8 mouse cellular contexts compared by ENCODE assay signal in the genomic region with DNA sequence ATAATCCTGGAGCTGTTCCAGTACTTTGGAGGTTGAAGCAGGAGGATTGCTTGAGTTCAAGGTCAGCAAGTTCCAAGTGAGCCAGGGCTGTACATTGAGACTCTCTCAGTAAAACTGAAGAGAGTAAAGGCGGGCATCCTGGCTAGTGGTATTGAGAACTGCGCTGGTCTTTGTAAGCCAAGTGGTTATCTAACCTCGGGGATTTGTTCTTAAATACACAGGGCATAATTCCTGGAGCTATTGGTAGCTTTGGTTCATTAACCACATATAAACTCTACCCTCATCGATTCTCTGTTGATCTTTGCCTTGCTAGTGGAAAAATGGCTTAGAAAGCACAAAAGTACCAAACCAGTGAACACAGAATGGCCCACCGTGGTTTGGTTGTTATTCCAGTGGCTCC. TPM values are rescaled to one million over a fixed set of nuclear protein-coding genes. Genes with fewer than 3 reads are reported as not detected.
A peak's percentile ranks its signal among the peaks of the same experiment; 100 is the strongest.
DNase-seq lines count a peak whose midpoint lies in the region; ATAC-seq and TF ChIP-seq lines count a peak whose summit lies in the region.

No protein-coding gene starts in this region.

- H3K4me1 ChIP-seq in heart, adult 2 months (ENCODE audit: control insufficient read depth, insufficient read depth, low read length) = peaks cover 6% of the 10 kb centered on the region
- H3K4me1 ChIP-seq in neural tube, embryonic 11.5 days (ENCODE audit: control insufficient read depth, insufficient read depth, low read length) = peaks cover 13% of the 10 kb centered on the region
- H3K4me1 ChIP-seq in liver, embryonic 13.5 days (replicated peaks) = peaks cover 45% of the 10 kb centered on the region
- H3K4me1 ChIP-seq in stomach, postnatal 0 days (replicated peaks; ENCODE audit: control insufficient read depth, insufficient read depth) = no peaks in the 10 kb centered on the region

- H3K79me2 ChIP-seq in heart, adult 2 months (replicated peaks; ENCODE audit: control insufficient read depth, insufficient read depth, low read length) = peaks cover 3% of the 10 kb centered on the region

- WGBS in heart, adult 2 months = 80% methylated on average over 5 of the region's 5 CpGs
- 84% methylated on average over 5 of the region's 5 CpGs for WGBS in neural tube, embryonic 11.5 days
- WGBS in liver, embryonic 13.5 days (ENCODE audit: insufficient replicate concordance) = 71% methylated on average over 5 of the region's 5 CpGs
- whole genome bisulfite sequencing in stomach, postnatal 0 days = 75% methylated on average over 5 of the region's 5 CpGs

- no peak for TF ChIP-seq EP300 in heart, adult 2 months (IDR thresholded peaks at IDR 0.05; ENCODE audit: insufficient read depth, low read depth, low read length)
- no peak for TF ChIP-seq EP300 in stomach, postnatal 0 days (optimal IDR thresholded peaks at IDR 0.05)

- H3K27ac ChIP-seq in heart, adult 2 months = peak overlapping the region; percentile 18; the same call in 1 of the 2 replicates
- H3K27ac ChIP-seq in neural tube, embryonic 11.5 days (ENCODE audit: low read depth, low read length) = no peak overlapping the region
- H3K27ac ChIP-seq in liver, embryonic 13.5 days = no peak overlapping the region
- no peak overlapping the region for H3K27ac ChIP-seq in stomach, postnatal 0 days (replicated peaks)

- no peaks in the 10 kb centered on the region for H3K9me3 ChIP-seq in neural tube, embryonic 11.5 days (ENCODE audit: control insufficient read depth, low read length)
- H3K9me3 ChIP-seq in liver, embryonic 13.5 days (replicated peaks) = no peaks in the 10 kb centered on the region
- H3K9me3 ChIP-seq in stomach, postnatal 0 days (ENCODE audit: control insufficient read depth, low read length) = no peaks in the 10 kb centered on the region

- DNase-seq in heart, adult 2 months = no peak
- no peak for DNase-seq in heart, postnatal 10 days
- no peak for DNase-seq in neural tube, embryonic 11.5 days (ENCODE audit: low spot score)
- no peak for DNase-seq in neural tube, embryonic 10.5 days (ENCODE audit: extremely low spot score, low spot score)
- no peak for DNase-seq in liver, embryonic 13.5 days
- no peak for DNase-seq in stomach, postnatal 0 days (ENCODE audit: low spot score)
- DNase-seq in layer of hippocampus, adult 11-12 months (ENCODE audit: low spot score) = no peak
- no peak for DNase-seq in cerebellum, adult 11 months

- peak overlapping the region; percentile 76 for H3K4me2 ChIP-seq in neural tube, embryonic 11.5 days (ENCODE audit: low read depth)
- peak overlapping the region; percentile 86 for H3K4me2 ChIP-seq in liver, embryonic 13.5 days
- peak overlapping the region; percentile 96 for H3K4me2 ChIP-seq in stomach, postnatal 0 days (replicated peaks; ENCODE audit: low read depth)

- TF ChIP-seq CTCF in heart, adult 2 months (IDR thresholded peaks at IDR 0.05) = no peak
- TF ChIP-seq CTCF in stomach, postnatal 0 days (IDR thresholded peaks at IDR 0.05; ENCODE audit: low read depth) = no peak

- H3K27me3 ChIP-seq in heart, adult 2 months (ENCODE audit: control insufficient read depth, insufficient read depth, low read length) = no peaks in the 10 kb centered on the region
- H3K27me3 ChIP-seq in neural tube, embryonic 11.5 days (ENCODE audit: control insufficient read depth, insufficient read depth, low read length) = no peaks in the 10 kb centered on the region
- no peaks in the 10 kb centered on the region for H3K27me3 ChIP-seq in liver, embryonic 13.5 days
- no peaks in the 10 kb centered on the region for H3K27me3 ChIP-seq in stomach, postnatal 0 days (ENCODE audit: control insufficient read depth, insufficient read depth, low read length)

- peaks cover 4% of the 10 kb centered on the region for H3K36me3 ChIP-seq in heart, adult 2 months (ENCODE audit: control insufficient read depth, insufficient read depth, low read length)
- H3K36me3 ChIP-seq in neural tube, embryonic 11.5 days (ENCODE audit: control insufficient read depth, insufficient read depth, low read length) = no peaks in the 10 kb centered on the region; the same call in 1 of the 2 replicates
- H3K36me3 ChIP-seq in liver, embryonic 13.5 days = no peaks in the 10 kb centered on the region
- no peaks in the 10 kb centered on the region for H3K36me3 ChIP-seq in stomach, postnatal 0 days (ENCODE audit: control insufficient read depth, insufficient read depth, low read length)

- H3K4me3 ChIP-seq in heart, adult 2 months = 0 out of 2 replicates have a peak overlapping the region, but pooled peaks have one; percentile 23
- peak overlapping the region; percentile 81 for H3K4me3 ChIP-seq in neural tube, embryonic 11.5 days (ENCODE audit: low read depth, low read length)
- H3K4me3 ChIP-seq in liver, embryonic 13.5 days (replicated peaks) = peak overlapping the region; percentile 80
- H3K4me3 ChIP-seq in stomach, postnatal 0 days (ENCODE audit: low read depth, low read length) = peak overlapping the region; percentile 85; the same call in 1 of the 2 replicates

- TF ChIP-seq POLR2A in heart, adult 2 months (IDR thresholded peaks at IDR 0.05; ENCODE audit: insufficient read depth, low read depth, low read length) = no peak

- peak overlapping the region; percentile 38; the same call in 1 of the 2 replicates for H3K9ac ChIP-seq in heart, adult 2 months (ENCODE audit: low read depth, low read length)
- no peak overlapping the region; the same call in 1 of the 2 replicates for H3K9ac ChIP-seq in neural tube, embryonic 11.5 days (ENCODE audit: low read length)
- peak overlapping the region; percentile 86 for H3K9ac ChIP-seq in liver, embryonic 13.5 days
- no peak overlapping the region for H3K9ac ChIP-seq in stomach, postnatal 0 days (ENCODE audit: low read length)

- ATAC-seq in neural tube, embryonic 11.5 days (ENCODE audit: insufficient read depth, low FRiP score, low TSS enrichment) = no peak
- ATAC-seq in liver, embryonic 13.5 days (ENCODE audit: low read depth) = no peak
- ATAC-seq in stomach, postnatal 0 days (ENCODE audit: low FRiP score, low TSS enrichment) = no peak

- intact Hi-C loops in heart, adult 2 months (cut with DNase I) = loop anchor here (2.0 kb wide), 1 partner anchor 16 kb away; no protein-coding TSS in a partner anchor
- intact Hi-C loops in heart, postnatal 10 days (cut with DNase I) = no loop called here

RNA-seq across cellular contexts. Expression of gene Por, which starts 20.6 kb away (rescaled TPM):
- 10 to 100 TPM; 63.0 to 77.4 TPM for total RNA-seq in heart, adult 2 months (2021)
- 76.7 and 93.6 TPM in 2 replicates for polyA plus RNA-seq in heart, adult 2 months (2012; rRNA removed)
- total RNA-seq in heart, postnatal 10 days (2021) = 10 to 100 TPM; 62.8 to 72.0 TPM
- polyA plus RNA-seq in neural tube, embryonic 11.5 days (2014; fragmentation: Nextera tagmentation; extraction: Ambion mirVana) = 87.3 and 93.9 TPM in 2 replicates
- polyA plus RNA-seq in liver, embryonic 13.5 days (2015; fragmentation: Nextera tagmentation; extraction: Ambion mirVana) = 26.7 and 31.2 TPM in 2 replicates
- polyA plus RNA-seq in stomach, postnatal 0 days (2015; fragmentation: Nextera tagmentation; extraction: Ambion mirVana) = 174 and 177 TPM in 2 replicates

RNA-seq across cellular contexts. Expression of gene Tmem120a, which starts 53.8 kb away (rescaled TPM):
- 10 to 100 TPM; 13.6 to 19.3 TPM for total RNA-seq in heart, adult 2 months (2021)
- polyA plus RNA-seq in heart, adult 2 months (2012; rRNA removed) = 18.5 and 27.3 TPM in 2 replicates
- 10 to 100 TPM; 10.0 to 17.4 TPM for total RNA-seq in heart, postnatal 10 days (2021)
- polyA plus RNA-seq in neural tube, embryonic 11.5 days (2014; fragmentation: Nextera tagmentation; extraction: Ambion mirVana) = 59.4 and 63.0 TPM in 2 replicates
- polyA plus RNA-seq in liver, embryonic 13.5 days (2015; fragmentation: Nextera tagmentation; extraction: Ambion mirVana) = 17.3 and 17.8 TPM in 2 replicates
- 37.4 and 46.4 TPM in 2 replicates for polyA plus RNA-seq in stomach, postnatal 0 days (2015; fragmentation: Nextera tagmentation; extraction: Ambion mirVana)

RNA-seq across cellular contexts. Expression of gene Rhbdd2, which starts 58.0 kb away (rescaled TPM):
- total RNA-seq in heart, adult 2 months (2021) = 10 to 100 TPM; 18.2 to 23.9 TPM
- polyA plus RNA-seq in heart, adult 2 months (2012; rRNA removed) = 23.0 and 27.6 TPM in 2 replicates
- total RNA-seq in heart, postnatal 10 days (2021) = 10 to 100 TPM; 19.2 to 21.1 TPM
- 63.7 and 66.6 TPM in 2 replicates for polyA plus RNA-seq in neural tube, embryonic 11.5 days (2014; fragmentation: Nextera tagmentation; extraction: Ambion mirVana)
- 11.4 and 12.2 TPM in 2 replicates for polyA plus RNA-seq in liver, embryonic 13.5 days (2015; fragmentation: Nextera tagmentation; extraction: Ambion mirVana)
- 37.8 and 44.8 TPM in 2 replicates for polyA plus RNA-seq in stomach, postnatal 0 days (2015; fragmentation: Nextera tagmentation; extraction: Ambion mirVana)

Comparison
In these comparisons a context has a peak if more than half of its experiments do, and no peak if none do; other contexts are left out.
1. H3K4me3 ChIP-seq: peak in every context shown above with its lines; median percentile 85 in stomach, postnatal 0 days; 81 in neural tube, embryonic 11.5 days; 80 in liver, embryonic 13.5 days; 23 in heart, adult 2 months.
2. H3K9ac ChIP-seq: peak in heart, adult 2 months (single experiment) and liver, embryonic 13.5 days (single experiment); none in neural tube, embryonic 11.5 days (single experiment) and stomach, postnatal 0 days (single experiment).
3. Peak in every context shown above with its lines, with median percentiles within 50 percentile points of each other: H3K4me2 ChIP-seq.